Mouse (Mus musculus) adrenal gland, postnatal 10 days (tissue): ENCODE measurements at regions not wholly inside any gene's neighbourhood (a gene's known extent, or its start where the extent isn't known, plus 50 kb on each side); places are given as distances from the start of the nearest gene placed in this dataset.

Experiments used
- DNase-seq: peaks from one replicate; pipeline ENCODE4 v3.0.0; 2021; ENCODE audit warnings: mixed read lengths

DNA sequence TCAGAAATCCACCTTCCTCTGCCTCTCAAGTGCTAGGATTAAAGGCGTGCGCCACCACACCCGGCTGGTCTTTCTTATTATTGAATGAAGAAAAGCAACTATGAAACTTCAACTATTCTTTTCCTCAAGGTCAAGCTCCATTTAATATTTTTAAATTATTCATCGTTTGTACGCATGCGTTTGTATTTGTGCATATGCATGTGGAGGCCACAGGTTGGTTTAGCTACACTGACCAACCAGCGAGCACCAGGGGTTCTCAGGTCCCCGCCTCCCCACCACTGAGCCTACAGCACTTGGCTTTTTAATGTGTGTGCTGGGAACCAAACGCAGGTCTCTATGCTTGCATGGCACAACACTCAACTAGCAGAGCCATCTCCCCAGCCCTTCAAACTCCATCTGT is 51.0 kb upstream of the Tmem252 start:
- no peak for DNase-seq

DNA sequence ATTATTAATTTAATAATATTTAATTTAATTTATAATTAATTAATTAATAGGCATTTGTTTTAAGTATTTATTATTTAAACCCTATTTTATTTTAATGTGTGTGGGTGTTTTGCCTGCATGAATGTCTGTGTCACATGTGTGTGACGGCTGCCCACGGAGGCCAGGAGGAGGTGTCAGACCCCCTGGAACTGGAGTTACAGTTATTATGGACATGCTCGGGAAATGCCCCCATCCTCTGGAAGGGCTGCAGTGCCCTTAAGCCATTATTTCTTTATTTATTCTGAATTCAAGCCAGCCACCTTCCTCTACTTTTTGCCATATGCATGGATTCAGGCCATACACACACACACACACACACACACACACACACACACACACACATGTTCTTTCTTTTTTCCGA is 51.5 kb upstream of the Tmem252 start:
- no peak for DNase-seq

DNA sequence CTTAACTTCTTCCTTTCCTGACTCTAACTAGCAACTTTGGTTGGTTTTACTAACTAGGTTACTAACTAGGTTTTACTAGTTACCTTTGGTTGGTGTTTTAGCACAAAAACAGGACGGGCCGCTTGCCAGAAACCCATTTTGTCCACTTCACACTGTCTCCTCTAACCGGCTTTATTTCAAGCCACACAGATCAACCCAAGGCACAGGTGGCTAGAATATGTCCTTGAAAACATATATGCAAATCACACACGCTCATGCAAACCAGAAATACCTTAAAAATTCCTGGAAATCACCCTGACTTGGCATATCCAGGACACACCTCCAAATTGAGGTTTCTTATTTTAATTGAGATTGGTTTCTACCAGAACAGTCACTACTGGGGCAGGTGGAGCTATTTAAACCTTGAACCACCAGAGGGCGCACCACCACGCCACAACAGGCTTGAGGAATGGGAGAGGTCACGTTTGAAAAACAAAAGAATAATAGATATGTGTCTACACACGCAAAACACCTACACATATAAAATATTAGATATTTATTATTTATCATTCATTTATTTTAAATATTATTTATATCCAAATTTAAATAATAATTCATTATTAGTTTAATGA is 52.1 kb upstream of the Tmem252 start:
- peak; percentile 84 for DNase-seq

DNA sequence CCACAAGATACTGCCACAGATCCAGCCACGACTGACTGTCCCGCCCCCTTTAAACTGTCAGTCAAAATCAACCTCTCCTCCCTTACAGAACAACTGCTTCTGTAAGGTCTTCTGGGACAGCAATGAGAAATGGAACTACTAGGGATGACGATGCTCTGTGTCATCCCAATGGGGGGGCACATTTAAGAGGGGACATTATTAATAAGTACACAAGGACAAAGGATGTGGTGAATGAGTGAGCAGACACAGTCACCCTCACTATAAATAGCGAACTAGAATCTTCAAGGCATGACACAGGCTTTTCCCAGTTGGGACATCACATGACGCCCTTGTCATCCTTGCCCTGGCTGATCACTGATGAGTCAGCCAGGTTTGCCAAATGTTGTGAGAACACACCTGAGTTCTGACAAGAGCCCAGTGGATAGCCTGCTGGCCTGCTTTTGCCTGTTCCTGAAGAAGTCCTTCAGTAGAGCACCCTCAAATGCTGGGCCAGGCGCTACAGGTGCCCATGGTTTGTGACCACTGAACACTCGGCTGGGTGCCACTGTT is 58.0 kb upstream of the Tmem252 start:
- peak; percentile 17 for DNase-seq

DNA sequence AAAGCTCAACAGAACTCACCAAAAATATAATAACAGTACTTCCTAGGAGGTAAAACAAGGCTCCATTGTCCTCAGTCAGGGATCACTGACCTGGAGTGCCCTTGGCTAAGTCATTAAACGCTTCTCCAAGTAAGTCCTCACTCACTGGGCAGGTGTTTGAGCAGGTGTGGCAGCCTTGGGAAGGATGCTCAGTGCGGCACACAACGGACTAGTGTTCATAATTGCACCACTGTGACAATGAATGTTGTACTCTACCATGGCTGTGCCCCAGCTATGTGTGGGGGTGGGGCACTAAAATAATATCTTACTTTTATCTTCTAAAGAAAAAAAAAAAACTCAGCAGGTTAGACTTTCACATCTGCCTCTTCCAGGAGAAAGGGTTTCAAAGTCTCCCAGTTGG is 52.2 kb upstream of the Pip5k1b start:
- no peak for DNase-seq

DNA sequence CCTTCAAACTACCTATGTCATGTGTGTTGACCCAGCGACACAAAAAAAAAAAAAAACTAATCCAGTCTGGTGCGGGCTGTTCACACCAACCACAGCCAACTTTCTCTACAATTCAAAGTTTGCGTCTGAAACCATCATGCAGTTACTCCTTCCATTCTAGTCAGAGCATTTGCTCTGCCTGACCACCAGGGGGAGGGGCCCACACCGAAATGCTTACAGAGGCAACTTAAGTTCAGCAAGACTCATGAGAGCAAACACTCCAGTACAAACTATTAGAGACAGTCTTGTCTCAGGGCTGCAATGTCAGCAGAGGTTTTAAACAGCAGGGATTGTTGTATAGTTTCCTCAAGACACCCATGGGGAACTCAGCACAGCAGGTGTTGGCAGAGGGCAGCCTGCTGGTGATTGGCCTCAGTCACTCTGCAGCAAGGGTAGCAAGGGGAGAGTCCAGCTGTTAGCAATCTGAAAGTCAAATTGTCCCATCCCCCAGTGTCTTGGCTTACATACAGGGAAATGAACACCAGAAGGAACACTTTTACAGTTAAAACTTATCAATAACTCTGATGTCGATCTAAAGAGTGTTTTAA is 50.8 kb upstream of the Pip5k1b start:
- DNase-seq: peak; percentile 34
